Mouse (Mus musculus): Measurements from ENCODE around the gene Clec1b. TPM values are rescaled to one million over a fixed set of nuclear protein-coding genes. Genes with fewer than 3 reads are reported as not detected.

The Clec1b gene
- polyA plus RNA-seq, 1 experiment from 2014 or later, result 32.7 TPM

Other genes starting within 250 kb of the Clec1b start
- gene Clec2d, start 216.7 kb upstream of the Clec1b start, polyA plus RNA-seq (2016; fragmentation: Nextera tagmentation; extraction: Ambion mirVana), result not detected in 2 replicates
- gene Cd69, start 121.9 kb upstream of the Clec1b start, polyA plus RNA-seq (2016; fragmentation: Nextera tagmentation; extraction: Ambion mirVana), result 1.3 TPM in 2 replicates
- not detected in 2 replicates for gene 4922502D21Rik, start 65.5 kb upstream of the Clec1b start, polyA plus RNA-seq (2016; fragmentation: Nextera tagmentation; extraction: Ambion mirVana)
- gene Clec12a, start 54.6 kb upstream of the Clec1b start, polyA plus RNA-seq (2016; fragmentation: Nextera tagmentation; extraction: Ambion mirVana), result 2.7 and 3.3 TPM in 2 replicates
- not detected in 2 replicates for gene Clec12b, start 11.4 kb upstream of the Clec1b start, polyA plus RNA-seq (2016; fragmentation: Nextera tagmentation; extraction: Ambion mirVana)
- 0.29 and 0.39 TPM in 2 replicates for gene Clec9a, start 11.6 kb downstream of the Clec1b start, polyA plus RNA-seq (2016; fragmentation: Nextera tagmentation; extraction: Ambion mirVana)
- 0.24 and 0.38 TPM in 2 replicates for gene Clec1a, start 54.7 kb downstream of the Clec1b start, polyA plus RNA-seq (2016; fragmentation: Nextera tagmentation; extraction: Ambion mirVana)
- 0.74 and 0.83 TPM in 2 replicates for gene Olr1, start 109.9 kb downstream of the Clec1b start, polyA plus RNA-seq (2016; fragmentation: Nextera tagmentation; extraction: Ambion mirVana)
- gene Tmem52b, start 115.3 kb downstream of the Clec1b start, polyA plus RNA-seq (2016; fragmentation: Nextera tagmentation; extraction: Ambion mirVana), result not detected in 2 replicates
- 37.8 and 38.0 TPM in 2 replicates for gene Gabarapl1, start 135.9 kb downstream of the Clec1b start, polyA plus RNA-seq (2016; fragmentation: Nextera tagmentation; extraction: Ambion mirVana)
- gene Klre1, start 180.6 kb downstream of the Clec1b start, polyA plus RNA-seq (2016; fragmentation: Nextera tagmentation; extraction: Ambion mirVana), result not detected in 2 replicates
- gene Klrd1, start 194.5 kb downstream of the Clec1b start, polyA plus RNA-seq (2016; fragmentation: Nextera tagmentation; extraction: Ambion mirVana), result 0.18 and 0.83 TPM in 2 replicates
- gene Klrk1, start 226.6 kb downstream of the Clec1b start, polyA plus RNA-seq (2016; fragmentation: Nextera tagmentation; extraction: Ambion mirVana), result 0.16 and 0.21 TPM in 2 replicates
- not detected in 2 replicates for gene Klrc3, start 246.0 kb downstream of the Clec1b start, polyA plus RNA-seq (2016; fragmentation: Nextera tagmentation; extraction: Ambion mirVana)

Measured in liver, embryonic 12.5 days (tissue).